Mouse (Mus musculus) brain, embryonic 14.5 days (tissue): ENCODE results near the gene Il12rb2. TPM values are rescaled to one million over a fixed set of nuclear protein-coding genes. Genes with fewer than 3 reads are reported as not detected.

ENCODE experiments used
- DNase-seq: peaks from one replicate; pipeline ENCODE4 v3.0.0-alpha.2; 2011; ENCODE audit warnings: low read depth
- CTCF ChIP-seq: fragments of 200-500 bp; IDR thresholded peaks from 2 replicates; pipeline ENCODE4 v1.5.1; 2012; ENCODE audit warnings: inconsistent platforms, mild to moderate bottlenecking, moderate library complexity, borderline replicate concordance; ENCODE audit not compliant: insufficient read depth, insufficient read length; ENCODE audit errors: extremely low read depth
- POLR2A ChIP-seq: fragments of 200-500 bp; IDR thresholded peaks from 2 replicates; pipeline ENCODE4 v1.6.1; 2012; ENCODE audit warnings: mild to moderate bottlenecking, inconsistent platforms, borderline replicate concordance; ENCODE audit not compliant: poor library complexity, insufficient read depth, insufficient read length, severe bottlenecking; ENCODE audit errors: extremely low read depth
- polyA plus RNA-seq: library from polyadenylated mRNA; depleted of rRNA; stranded (reverse); fragments of >200 nt; gene quantifications from 2 replicates; pipeline ENCODE4 v1.2.3, GENCODE M21; 2012; rRNA removed

The Il12rb2 gene
- 0.18 and 0.27 TPM in 2 replicates for polyA plus RNA-seq

- TF ChIP-seq CTCF (no peak), POLR2A (no peak)
Observed at GRCm38 (mm10) chr6:67375982-67376391, at the start of gene Il12rb2. Gene Il12rb2 (minus strand): TSS chr6:67376188.

GRCm38 (mm10) chr6:67421761-67422160, 45.8 kb upstream of the Il12rb2 start:
- TF ChIP-seq CTCF (no peak), POLR2A (no peak)
- no peak for DNase-seq

More at GRCm38 (mm10) chr6:67375982-67376391, at the start of gene Il12rb2:
- DNase-seq = peak; percentile 18

GRCm38 (mm10) chr6:67416557-67416956, 40.6 kb upstream of the Il12rb2 start:
- DNase-seq = no peak
- TF ChIP-seq POLR2A (no peak), CTCF (no peak)

- no peak for TF ChIP-seq POLR2A
- no peak for TF ChIP-seq CTCF
- no peak for DNase-seq
Observed at GRCm38 (mm10) chr6:67415276-67415675, 39.3 kb upstream of the Il12rb2 start.

- TF ChIP-seq POLR2A (no peak), CTCF (no peak)
- no peak for DNase-seq
Observed at GRCm38 (mm10) chr6:67413378-67413777, 37.4 kb upstream of the Il12rb2 start.

GRCm38 (mm10) chr6:67405281-67405682, 29.3 kb upstream of the Il12rb2 start:
- TF ChIP-seq CTCF (no peak), POLR2A (no peak)
- peak; percentile 69 for DNase-seq

GRCm38 (mm10) chr6:67399551-67399950, 23.6 kb upstream of the Il12rb2 start:
- TF ChIP-seq POLR2A (no peak), CTCF (no peak)
- DNase-seq = no peak

GRCm38 (mm10) chr6:67365785-67366184, 10.2 kb downstream of the Il12rb2 start:
- DNase-seq = no peak
- TF ChIP-seq CTCF (no peak), POLR2A (no peak)

GRCm38 (mm10) chr6:67348065-67348464, 27.9 kb downstream of the Il12rb2 start:
- TF ChIP-seq POLR2A (no peak), CTCF (no peak)
- no peak for DNase-seq

GRCm38 (mm10) chr6:67339494-67339893, 36.5 kb downstream of the Il12rb2 start:
- TF ChIP-seq POLR2A (no peak), CTCF (no peak)
- DNase-seq = no peak

- no peak for DNase-seq
- TF ChIP-seq POLR2A (no peak), CTCF (no peak)
Observed at GRCm38 (mm10) chr6:67337943-67338342, 38.0 kb downstream of the Il12rb2 start.

- no peak for DNase-seq
- TF ChIP-seq POLR2A = no peak
- TF ChIP-seq CTCF = no peak
Observed at GRCm38 (mm10) chr6:67323788-67324187, 52.2 kb downstream of the Il12rb2 start.
